Mouse (Mus musculus) brain, adult 10 weeks (tissue): Measurements from ENCODE around the gene Zar1. TPM values are rescaled to one million over a fixed set of nuclear protein-coding genes. Genes with fewer than 3 reads are reported as not detected.

Experiments
- polyA plus RNA-seq: library from polyadenylated mRNA; stranded (reverse); fragments of 350-450 nt; fragmentation: Illumina TruSeq; extraction: RNeasy Lipid Tissue Mini Kit (QIAGEN cat#74804); gene quantifications from one replicate; pipeline ENCODE4 v1.2.3, GENCODE M21; 2015; ENCODE audit warnings: low read depth, low replicate concordance

The Zar1 gene
- 0.54 TPM for polyA plus RNA-seq

GRCm38 (mm10) chr5:72580970-72581332 lies at the start of gene Zar1:
TSS of gene Zar1 (minus strand) at chr5:72581254.

DNA sequence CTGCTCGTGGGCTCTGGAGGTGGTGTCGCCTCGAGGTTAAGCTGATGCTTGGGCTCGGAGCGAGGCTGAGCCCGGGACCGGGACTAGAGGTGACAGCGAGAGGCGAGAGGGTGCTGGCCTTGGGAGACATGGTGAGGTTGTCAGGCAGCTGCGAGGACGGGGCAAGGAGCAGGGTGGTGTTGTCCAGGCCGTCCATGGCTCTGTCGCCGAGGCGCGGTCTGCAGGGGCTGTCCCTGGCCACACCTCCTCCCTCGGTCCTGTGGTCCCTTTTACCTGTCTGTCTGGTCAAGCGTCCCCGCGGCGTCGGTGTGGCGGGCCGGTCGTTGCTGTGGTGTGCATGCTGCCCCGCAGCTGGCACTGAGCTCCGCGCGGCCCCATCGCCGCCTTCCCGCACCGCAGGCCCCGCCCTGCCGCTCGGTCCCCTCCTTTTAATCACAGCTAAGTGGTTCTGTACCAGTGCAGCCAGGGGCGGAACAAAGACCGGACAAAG lies 6.2 kb upstream of the Zar1 start, which contains the start of gene Gm5868:
Gene Gm5868, minus strand, starts transcription at position 360 of the 490 bp plus-strand sequence.

DNA sequence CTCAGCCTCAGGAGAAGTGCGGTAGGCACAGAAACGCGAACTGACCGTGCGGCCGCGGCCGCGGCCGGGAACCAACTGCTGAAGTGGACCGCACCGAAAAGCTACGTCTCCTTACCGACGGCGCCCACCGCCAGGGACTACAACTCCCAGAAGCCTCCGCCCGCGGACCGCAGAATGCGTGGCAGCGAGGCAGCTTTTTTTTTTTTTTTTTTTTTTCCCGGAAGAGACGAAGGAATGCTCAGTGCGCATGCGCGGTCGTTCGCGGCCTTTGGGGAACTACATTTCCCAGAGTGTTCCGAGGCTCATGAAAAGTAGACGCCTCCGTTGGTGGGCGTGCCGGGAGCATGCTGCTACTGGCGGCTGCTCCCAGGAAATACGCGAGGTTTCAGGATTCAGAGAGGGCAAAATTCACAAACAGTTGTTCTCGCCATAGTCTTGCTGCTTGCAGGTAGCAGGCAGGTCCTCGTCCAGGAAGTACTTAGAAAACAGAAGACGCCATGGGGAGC lies 21.5 kb downstream of the Zar1 start, which contains the start of gene Nfxl1:
Gene Nfxl1, minus strand, starts transcription at position 141 of the 506 bp plus-strand sequence.

Other genes with a start within 250 kb of the Zar1 start
- 0.27 TPM for gene Corin, start 76.8 kb downstream of the Zar1 start, polyA plus RNA-seq
- 6.8 TPM for gene Nfxl1, start 21.6 kb downstream of the Zar1 start, polyA plus RNA-seq
- gene Gm5868, start 6.3 kb upstream of the Zar1 start, polyA plus RNA-seq: not detected
- gene Cnga1, start 63.0 kb upstream of the Zar1 start, polyA plus RNA-seq: not detected
- not detected for gene Nipal1, start 66.5 kb upstream of the Zar1 start, polyA plus RNA-seq
- not detected for gene Txk, start 171.5 kb upstream of the Zar1 start, polyA plus RNA-seq